Mouse (Mus musculus): ENCODE measurements around the gene Pdlim7.

DNA sequence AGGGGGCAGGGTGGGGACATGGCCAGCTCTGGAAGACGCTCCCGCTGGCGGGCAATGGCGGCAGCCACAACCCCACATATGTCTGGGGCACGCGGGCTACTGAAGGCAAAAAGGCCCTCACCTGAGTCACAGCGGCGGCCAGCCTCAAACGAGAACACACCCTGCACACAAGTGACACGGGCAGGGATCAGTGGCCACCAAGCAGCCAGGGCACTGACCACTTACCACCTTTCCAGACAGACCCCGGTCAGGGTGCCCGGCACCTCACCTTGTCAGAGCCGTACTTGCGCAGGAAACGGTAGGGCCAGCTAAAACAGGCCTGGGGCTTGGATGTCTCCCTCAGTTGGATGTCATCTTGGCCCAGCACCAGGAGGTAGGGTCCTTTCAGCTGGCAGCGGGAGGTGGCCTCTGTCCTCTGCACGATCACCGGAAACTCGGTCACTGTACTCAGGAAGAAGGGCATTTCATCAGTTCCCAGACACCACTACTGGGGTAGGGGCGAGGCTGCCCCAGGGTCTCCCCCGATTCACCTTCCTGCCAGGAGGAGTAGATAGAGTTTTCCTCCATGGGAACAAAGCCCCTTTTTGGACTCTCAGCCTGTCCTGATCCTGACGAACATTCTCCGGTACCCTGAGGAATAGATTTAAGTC lies 10.6 kb upstream of the Pdlim7 start:
- TF ChIP-seq POLR2A (IDR thresholded peaks at IDR 0.05; ENCODE audit: borderline replicate concordance, low read depth, low read length) (no peak), CTCF (IDR thresholded peaks at IDR 0.05; ENCODE audit: low read depth, low read length) (no peak)

All from bone marrow macrophage, adult 2 months (primary cell).